Mouse (Mus musculus) kidney, embryonic 14.5 days (tissue): ENCODE results near the gene Faap100. TPM values are rescaled to one million over a fixed set of nuclear protein-coding genes. Genes with fewer than 3 reads are reported as not detected.
"Not testable (repeated sequence)": the region's sequence is repeated elsewhere in the genome, so short reads cannot be mapped to it uniquely, and the experiment has no call there.

Experiments used
- ATAC-seq: fragments of 200-750 bp; cut with Nextera tagmentation; 2 replicates; pipeline ENCODE4 v1.8.0; 2017; ENCODE audit warnings: moderate number of reproducible peaks, mild to moderate bottlenecking, moderate TSS enrichment, moderate library complexity; ENCODE audit not compliant: low FRiP score, low TSS enrichment
- H3K27ac ChIP-seq: fragments of 300-500 bp; sonication (generic); 2 replicates; pipeline ENCODE4 v1.5.1; 2014; ENCODE audit warnings: low read depth, mild to moderate bottlenecking, low read length, moderate library complexity, mixed read lengths
- H3K27me3 ChIP-seq: fragments of 300-500 bp; sonication (generic); 2 replicates; pipeline ENCODE4 v1.6.1; 2014; ENCODE audit warnings: mild to moderate bottlenecking, low read length; ENCODE audit not compliant: control insufficient read depth, insufficient read depth
- H3K36me3 ChIP-seq: fragments of 300-500 bp; sonication (generic); 2 replicates; pipeline ENCODE4 v1.6.1; 2014; ENCODE audit warnings: low read length, mixed read lengths; ENCODE audit not compliant: control insufficient read depth, insufficient read depth
- H3K4me1 ChIP-seq: fragments of 300-500 bp; sonication (generic); 2 replicates; pipeline ENCODE4 v1.6.1; 2014; ENCODE audit warnings: low read length, mixed read lengths; ENCODE audit not compliant: control insufficient read depth, insufficient read depth
- H3K4me2 ChIP-seq: fragments of 300-500 bp; sonication (generic); replicated peaks from 2 replicates; pipeline ENCODE4 v1.6.1; 2014; ENCODE audit warnings: low read depth, mild to moderate bottlenecking, low read length
- H3K4me3 ChIP-seq: fragments of 300-500 bp; sonication (generic); 2 replicates; pipeline ENCODE4 v1.5.1; 2014; ENCODE audit warnings: mild to moderate bottlenecking, low read length
- H3K9ac ChIP-seq: fragments of 300-500 bp; sonication (generic); 2 replicates; pipeline ENCODE4 v1.6.1; 2014; ENCODE audit warnings: low read depth, mild to moderate bottlenecking, low read length, moderate library complexity
- H3K9me3 ChIP-seq: fragments of 300-500 bp; sonication (generic); 2 replicates; pipeline ENCODE4 v1.6.1; 2016; ENCODE audit warnings: low read length; ENCODE audit not compliant: control insufficient read depth
- WGBS: fragments of 180-500 bp; shearing (Covaris S2); extraction: QIAGEN DNeasy Blood & Tissue Kit; methylation state at CpG from one replicate; pipeline ENCODE4 v1.1.7; 2014; 5-methylcytosine and 5-hydroxymethylcytosine counted together
- polyA plus RNA-seq: library from polyadenylated mRNA; unstranded; fragments of >200 nt; fragmentation: Nextera tagmentation; extraction: Ambion mirVana; gene quantifications from 2 replicates; pipeline ENCODE4 v1.2.1, GENCODE M21; 2014

Gene Faap100
- polyA plus RNA-seq, 1 experiment from 2014 or later: 40.3 TPM

DNA sequence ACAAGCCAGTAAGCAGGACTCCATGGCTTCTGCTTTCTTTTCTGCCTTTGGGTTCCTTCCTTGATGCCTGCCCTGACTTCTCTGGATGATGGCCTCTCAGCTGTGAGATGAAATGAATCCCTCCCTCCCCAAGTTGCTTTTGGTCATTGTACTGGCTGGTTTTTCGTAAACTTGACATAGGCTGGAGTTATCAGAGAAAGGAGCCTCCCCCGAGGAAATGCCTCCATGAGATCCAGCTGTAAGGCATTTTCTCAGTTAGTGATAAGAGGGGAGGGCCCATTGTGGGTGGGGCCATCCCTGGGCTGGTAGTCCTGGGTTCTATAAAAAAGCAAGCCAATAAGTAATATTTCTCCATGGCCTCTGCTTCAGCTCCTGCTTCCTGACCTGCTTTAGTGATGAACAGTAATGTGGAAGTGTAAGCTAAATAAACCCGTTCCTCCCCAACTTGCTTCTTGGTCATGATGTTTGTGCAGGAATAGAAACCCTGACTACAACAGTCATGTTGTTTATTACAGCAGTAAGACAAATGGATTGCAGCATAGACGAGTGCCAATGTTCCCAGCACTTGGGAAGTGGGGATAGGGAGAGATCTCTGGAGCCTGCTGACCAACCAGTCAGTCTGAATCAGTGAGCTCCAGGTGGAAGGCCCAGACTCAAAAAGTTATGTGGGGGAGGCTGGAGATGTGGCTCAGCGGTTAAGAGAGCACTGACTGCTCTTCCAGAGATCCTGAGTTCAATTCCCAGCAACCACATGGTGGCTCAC lies 23.1 kb downstream of the Faap100 start:
- ATAC-seq: no peak
- H3K27me3 ChIP-seq: no peaks in the 10 kb centered on the region
- H3K4me1 ChIP-seq: peaks cover 49% of the 10 kb centered on the region
- H3K9me3 ChIP-seq: no peaks in the 10 kb centered on the region
- 36% methylated on average over 5 of the region's 5 CpGs for WGBS
- no peaks in the 10 kb centered on the region for H3K36me3 ChIP-seq
- peak overlapping the region; percentile 1; the same call in 1 of the 2 replicates for H3K27ac ChIP-seq
- no peak overlapping the region for H3K4me3 ChIP-seq
- H3K9ac ChIP-seq: no peak overlapping the region
- no peak overlapping the region for H3K4me2 ChIP-seq

DNA sequence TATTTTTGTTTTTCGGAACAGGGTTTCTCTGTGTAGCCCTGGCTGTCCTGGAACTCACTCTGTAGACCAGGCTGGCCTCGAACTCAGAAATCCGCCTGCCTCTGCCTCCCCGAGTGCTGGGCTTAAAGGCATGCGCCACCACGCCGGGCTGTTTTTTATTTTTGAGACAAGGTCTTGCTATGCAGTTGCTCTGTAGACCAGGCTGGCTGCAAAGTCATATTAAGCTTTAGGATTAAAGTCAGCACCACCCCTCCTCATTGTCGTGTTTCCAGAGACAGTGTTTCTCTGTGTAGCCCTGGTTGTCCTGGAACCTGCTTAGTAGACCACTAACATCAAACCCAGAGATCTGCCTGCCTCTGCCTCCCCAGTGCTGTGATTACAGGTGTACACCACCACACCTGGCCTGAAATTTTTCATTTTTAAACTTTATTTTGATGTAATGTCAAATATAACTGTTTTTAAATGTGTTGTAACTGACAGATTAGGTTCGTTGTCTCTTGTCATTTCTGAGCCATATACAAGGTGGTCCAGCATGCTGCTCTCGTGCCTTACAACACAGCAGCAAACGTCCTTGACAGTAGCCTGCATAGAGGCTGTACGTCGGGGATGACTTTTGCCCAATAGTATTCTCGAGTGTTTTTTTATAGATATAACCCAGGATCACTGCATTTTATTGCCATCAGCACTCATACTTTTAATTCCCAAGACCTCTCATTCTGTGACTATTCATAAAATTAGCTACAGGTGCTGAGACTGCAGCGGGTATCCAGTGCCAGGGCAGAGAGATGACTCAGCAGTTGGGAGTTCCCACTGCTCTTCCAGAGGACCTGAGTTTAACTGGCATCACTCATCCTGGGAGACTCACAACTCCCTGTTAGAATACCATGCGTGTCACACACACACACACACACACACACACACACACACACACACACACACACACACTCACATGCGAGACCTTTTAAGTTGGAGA lies 24.0 kb downstream of the Faap100 start:
- WGBS: 89% methylated on average over 17 of the region's 17 CpGs
- Histone ChIP-seq H3K4me3 (no peak overlapping the region), H3K27ac (peak overlapping the region; percentile 1; the same call in 1 of the 2 replicates), H3K9ac (no peak overlapping the region), H3K4me2 (no peak overlapping the region), H3K27me3 (no peaks in the 10 kb centered on the region), H3K9me3 (no peaks in the 10 kb centered on the region), H3K36me3 (no peaks in the 10 kb centered on the region), H3K4me1 (peaks cover 44% of the 10 kb centered on the region)
- no peak for ATAC-seq

DNA sequence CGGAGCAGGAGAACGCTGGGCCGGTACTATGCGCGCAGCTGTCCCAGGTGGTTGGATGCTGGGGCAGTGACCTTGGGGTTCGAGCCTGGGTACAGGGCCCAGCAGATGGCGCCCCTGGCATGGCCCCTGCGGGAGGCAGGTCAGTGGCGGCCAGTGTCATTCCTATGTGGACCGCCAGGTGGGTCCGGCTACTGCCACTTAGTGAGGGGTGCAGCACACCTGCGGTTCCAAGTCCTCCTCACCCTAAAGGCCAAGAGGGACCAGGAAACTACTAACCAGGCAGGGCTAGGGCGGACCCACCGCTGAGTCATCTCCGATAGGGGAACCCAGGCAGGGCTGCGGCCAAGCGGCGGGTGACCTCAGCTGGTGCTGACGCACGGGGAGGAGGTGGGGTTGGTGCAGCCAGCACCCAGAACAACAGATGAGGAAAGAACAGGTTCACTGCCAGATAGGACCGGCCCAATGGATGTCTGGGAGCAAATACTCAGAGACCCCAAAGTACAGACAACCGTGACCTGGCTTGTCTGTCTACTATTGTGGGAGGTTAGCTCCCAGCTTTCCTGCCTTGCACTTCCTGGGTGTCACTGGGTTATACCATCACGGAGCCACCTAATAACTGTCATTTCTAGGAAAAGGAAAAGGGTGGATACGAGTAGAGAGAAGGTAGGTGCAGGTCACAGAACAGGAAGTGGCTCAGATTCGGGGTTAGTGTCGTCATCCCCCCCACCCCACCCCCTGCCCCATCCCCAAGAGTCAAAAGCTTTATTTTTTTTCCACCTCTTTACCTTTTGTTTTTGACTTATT lies 24.9 kb downstream of the Faap100 start:
- H3K9ac ChIP-seq: no peak overlapping the region
- no peaks in the 10 kb centered on the region for H3K9me3 ChIP-seq
- no peak overlapping the region for H3K27ac ChIP-seq
- H3K27me3 ChIP-seq: no peaks in the 10 kb centered on the region
- no peak overlapping the region for H3K4me3 ChIP-seq
- peak; percentile 10; the same call in 1 of the 2 replicates for ATAC-seq
- H3K36me3 ChIP-seq: no peaks in the 10 kb centered on the region
- peak overlapping the region; percentile 10; the same call in 1 of the 2 replicates for H3K4me2 ChIP-seq
- WGBS: 27% methylated on average over 26 of the region's 26 CpGs
- H3K4me1 ChIP-seq: peaks cover 38% of the 10 kb centered on the region

DNA sequence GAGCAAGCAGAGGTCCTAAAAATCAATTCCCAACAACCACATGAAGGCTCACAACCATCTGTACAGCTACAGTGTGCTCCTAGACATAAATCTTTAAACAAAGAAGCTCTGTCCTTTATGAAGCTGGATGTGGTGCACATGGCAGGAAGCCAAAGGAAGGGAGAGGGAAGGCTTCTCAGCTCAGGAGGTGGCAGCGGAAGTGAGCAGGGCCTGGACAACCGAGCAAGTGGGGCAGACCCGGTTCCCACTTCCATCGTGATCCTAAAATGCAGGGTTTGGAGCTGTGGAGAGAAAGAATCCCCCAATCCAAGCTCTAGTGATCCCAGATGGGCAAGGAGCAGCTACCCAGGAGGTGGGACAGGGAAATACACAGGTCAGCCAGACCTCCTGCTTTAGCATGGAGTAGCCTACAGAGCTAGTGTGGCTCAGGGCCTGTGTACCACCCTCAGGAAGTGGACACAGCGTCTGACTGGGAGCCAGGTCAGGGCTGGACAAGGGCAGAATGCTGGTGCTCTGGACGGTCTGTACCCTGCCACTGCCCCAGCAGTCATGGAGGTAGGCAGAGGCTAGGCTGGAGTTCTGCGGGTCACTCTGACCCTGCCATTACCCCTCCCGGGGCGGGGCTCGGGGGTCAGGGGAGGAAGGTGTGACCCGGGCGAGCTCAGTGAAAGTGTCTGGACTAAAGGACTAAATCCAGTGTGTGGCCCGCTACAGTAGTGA lies 25.8 kb downstream of the Faap100 start:
- Histone ChIP-seq H3K36me3 (no peaks in the 10 kb centered on the region), H3K9ac (no peak overlapping the region), H3K4me2 (no peak overlapping the region), H3K27ac (peak overlapping the region; percentile 25), H3K4me3 (no peak overlapping the region), H3K27me3 (no peaks in the 10 kb centered on the region), H3K4me1 (peaks cover 29% of the 10 kb centered on the region), H3K9me3 (no peaks in the 10 kb centered on the region)
- 56% methylated on average over 13 of the region's 13 CpGs for WGBS
- ATAC-seq: no peak

DNA sequence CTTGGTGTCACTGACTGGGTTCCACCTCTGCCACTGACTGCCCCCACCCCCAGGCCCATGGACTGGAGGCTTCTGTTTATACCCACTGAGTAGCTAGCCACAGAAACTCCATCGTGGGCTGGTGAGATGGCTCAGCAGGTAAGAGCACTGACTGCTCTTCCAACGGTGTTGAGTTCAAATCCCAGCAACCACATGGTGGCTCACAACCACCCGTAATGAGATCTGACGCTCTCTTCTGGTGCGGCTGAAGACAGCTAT lies 26.5 kb downstream of the Faap100 start:
- not testable (repeated sequence) for ATAC-seq, H3K4me2 ChIP-seq, H3K27me3 ChIP-seq, H3K9me3 ChIP-seq, H3K36me3 ChIP-seq, H3K4me3 ChIP-seq
- Histone ChIP-seq H3K4me1 (peaks cover 29% of the 10 kb centered on the region), H3K27ac (peak overlapping the region; percentile 99; the same call in 1 of the 2 replicates), H3K9ac (0 out of 2 replicates have a peak overlapping the region, but pooled peaks have one; percentile 12)
- 89% methylated on average over 5 of the region's 5 CpGs for WGBS

DNA sequence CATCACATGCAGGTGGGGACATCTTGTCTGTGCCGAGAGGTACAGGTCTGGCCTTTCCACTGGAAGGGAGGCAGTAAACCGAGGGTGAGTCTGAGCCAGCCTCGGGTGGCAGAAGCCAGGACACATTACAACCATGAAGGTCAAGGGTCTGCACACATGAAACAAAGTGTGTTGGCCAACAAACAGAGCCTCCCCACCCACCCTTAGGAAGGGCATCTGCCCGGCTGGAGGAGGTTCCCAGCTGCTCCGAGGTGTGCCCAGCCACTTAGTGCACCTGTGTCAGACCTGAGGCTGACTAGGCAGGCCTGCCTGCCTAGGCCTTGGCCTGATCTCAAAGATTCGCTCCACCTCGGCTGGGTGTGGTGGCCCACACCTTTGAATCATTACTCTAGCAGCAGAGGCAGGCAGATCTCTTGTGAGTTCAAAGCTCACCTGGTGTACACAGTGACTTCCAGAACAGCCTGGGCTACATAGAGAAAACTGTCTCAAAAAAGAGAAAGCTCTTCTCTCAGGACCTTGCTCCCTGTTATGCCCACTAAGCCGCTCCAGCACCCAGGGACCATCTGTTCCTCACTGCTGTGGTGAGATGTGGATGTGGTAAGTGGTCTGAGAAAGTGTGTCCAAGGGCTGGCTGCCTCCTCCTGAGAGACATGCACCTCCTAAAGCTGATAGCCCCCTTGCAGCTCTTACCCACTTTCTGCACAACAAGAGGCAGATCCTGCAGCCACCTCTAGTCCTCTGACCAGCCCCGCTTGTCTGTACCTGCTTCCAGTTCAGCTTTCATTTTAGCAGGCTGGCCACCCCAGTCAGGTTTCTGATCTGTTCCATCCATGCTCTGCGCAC lies 27.1 kb downstream of the Faap100 start:
- peak overlapping the region; percentile 99 for H3K27ac ChIP-seq
- H3K9ac ChIP-seq: peak overlapping the region; percentile 100; the same call in 1 of the 2 replicates

DNA sequence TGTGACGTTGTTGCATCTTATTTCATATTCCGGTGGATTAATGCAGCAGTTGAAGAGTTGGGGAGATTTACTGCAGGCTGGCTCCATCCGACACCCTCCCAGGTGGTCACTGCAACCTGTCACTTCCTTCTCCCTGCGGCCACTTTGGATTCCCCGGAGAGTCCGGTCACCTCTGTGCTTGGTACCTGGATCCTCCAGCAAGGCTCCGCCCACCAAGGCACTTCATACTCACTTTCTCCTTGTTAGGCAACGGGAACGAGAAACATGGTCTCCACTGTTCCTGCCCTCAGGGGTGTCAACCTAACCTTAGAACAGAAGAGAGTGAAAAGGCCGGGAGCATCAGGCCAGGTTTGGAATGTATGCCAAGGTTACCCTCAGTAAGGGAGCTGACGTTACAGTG lies 27.9 kb downstream of the Faap100 start:
- Histone ChIP-seq H3K27me3 (no peaks in the 10 kb centered on the region), H3K4me1 (peaks cover 29% of the 10 kb centered on the region), H3K27ac (peak overlapping the region; percentile 99), H3K4me2 (peak overlapping the region; percentile 89), H3K9me3 (no peaks in the 10 kb centered on the region), H3K36me3 (peaks cover 10% of the 10 kb centered on the region; the same call in 1 of the 2 replicates), H3K4me3 (peak overlapping the region; percentile 99), H3K9ac (peak overlapping the region; percentile 100)
- no peak for ATAC-seq
- WGBS: 12% methylated on average over 11 of the region's 11 CpGs

More for the DNA sequence above, 27.1 kb downstream of the Faap100 start:
- no peak overlapping the region for H3K4me3 ChIP-seq
- ATAC-seq: no peak
- 72% methylated on average over 10 of the region's 10 CpGs for WGBS
- H3K27me3 ChIP-seq: no peaks in the 10 kb centered on the region
- peak overlapping the region; percentile 89; the same call in 1 of the 2 replicates for H3K4me2 ChIP-seq
- no peaks in the 10 kb centered on the region for H3K9me3 ChIP-seq
- peaks cover 7% of the 10 kb centered on the region; the same call in 1 of the 2 replicates for H3K36me3 ChIP-seq
- H3K4me1 ChIP-seq: peaks cover 29% of the 10 kb centered on the region
